Mouse (Mus musculus) spleen, adult 18-20 months (tissue): ENCODE results near the gene Duxbl2.
"Not testable (repeated sequence)": the region's sequence is repeated elsewhere in the genome, so short reads cannot be mapped to it uniquely, and the experiment has no call there.

ENCODE experiments used
- DNase-seq, 2 experiments: peaks; one replicate each; pipeline ENCODE4 v3.0.0; 2022; ENCODE audit warnings: mixed read lengths in 2 of 2

Duxbl2 gene

GRCm38 (mm10) chr14:26118150-26118549, at the start of gene Duxbl2:
TSS of gene Duxbl2 (plus strand) at chr14:26118349.
- DNase-seq: not testable (repeated sequence)

GRCm38 (mm10) chr14:26076620-26077390, 41.3 kb upstream of the Duxbl2 start:
- DNase-seq: not testable (repeated sequence)

GRCm38 (mm10) chr14:26081216-26081615, 36.9 kb upstream of the Duxbl2 start, which contains the start of gene Cphx2:
TSS of gene Cphx2 (plus strand) at chr14:26081516.
- DNase-seq: not testable (repeated sequence)

GRCm38 (mm10) chr14:26081997-26082396, 36.2 kb upstream of the Duxbl2 start, which contains the start of gene Cphx3:
TSS of gene Cphx3 (plus strand) at chr14:26082297.
- not testable (repeated sequence) for DNase-seq

GRCm38 (mm10) chr14:26097622-26098021, 20.5 kb upstream of the Duxbl2 start:
- not testable (repeated sequence) for DNase-seq

- not testable (repeated sequence) for DNase-seq
These were observed 426 bp downstream of the Duxbl2 start for GRCm38 (mm10) chr14:26118550-26119000.

- DNase-seq: not testable (repeated sequence)
These were observed 946 bp downstream of the Duxbl2 start for GRCm38 (mm10) chr14:26119095-26119494.

GRCm38 (mm10) chr14:26147095-26147494, 28.9 kb downstream of the Duxbl2 start:
- not testable (repeated sequence) for DNase-seq

- DNase-seq: not testable (repeated sequence)
These were observed 37.9 kb downstream of the Duxbl2 start for GRCm38 (mm10) chr14:26156032-26156431.

GRCm38 (mm10) chr14:26161156-26161555, 43.0 kb downstream of the Duxbl2 start:
- DNase-seq: not testable (repeated sequence)

- not testable (repeated sequence) for DNase-seq
These were observed 44.3 kb downstream of the Duxbl2 start for GRCm38 (mm10) chr14:26162423-26162822.

GRCm38 (mm10) chr14:26165266-26165665, 47.1 kb downstream of the Duxbl2 start:
- DNase-seq: not testable (repeated sequence)

GRCm38 (mm10) chr14:26173955-26174354, 55.8 kb downstream of the Duxbl2 start:
- DNase-seq: not testable (repeated sequence)

- not testable (repeated sequence) for DNase-seq
These were observed 56.9 kb downstream of the Duxbl2 start for GRCm38 (mm10) chr14:26175028-26175427.
